Mouse (Mus musculus) cortical plate, adult 2 months (tissue): ENCODE results near the gene Sfta2. TPM values are rescaled to one million over a fixed set of nuclear protein-coding genes. Genes with fewer than 3 reads are reported as not detected.

Source experiments
- H3K27ac ChIP-seq: fragments of 200-500 bp; 2 replicates; pipeline ENCODE4 v1.5.1; 2012; ENCODE audit warnings: low read length, control low read depth, inconsistent platforms; ENCODE audit not compliant: insufficient read depth
- H3K4me1 ChIP-seq: fragments of 200-500 bp; 2 replicates; pipeline ENCODE4 v1.6.1; 2011; ENCODE audit warnings: low read length; ENCODE audit not compliant: control insufficient read depth, insufficient read depth
- H3K4me3 ChIP-seq: fragments of 200-500 bp; 2 replicates; pipeline ENCODE4 v1.5.1; 2011; ENCODE audit warnings: mild to moderate bottlenecking, low read length, control low read depth; ENCODE audit not compliant: insufficient read depth
- CTCF ChIP-seq: fragments of 200-500 bp; IDR thresholded peaks from 2 replicates; pipeline ENCODE4 v1.5.1; 2011; ENCODE audit warnings: mild to moderate bottlenecking, control low read depth, low read length; ENCODE audit not compliant: insufficient read depth; ENCODE audit errors: extremely low read depth
- POLR2A ChIP-seq: fragments of 200-500 bp; IDR thresholded peaks from 2 replicates; pipeline ENCODE4 v1.6.1; 2011; ENCODE audit warnings: mild to moderate bottlenecking, low read length, control low read depth; ENCODE audit not compliant: insufficient read depth; ENCODE audit errors: extremely low read depth
- polyA plus RNA-seq: library from polyadenylated mRNA; depleted of rRNA; stranded (reverse); fragments of >200 nt; gene quantifications from 2 replicates; pipeline ENCODE4 v1.2.3, GENCODE M21; 2012

The Sfta2 gene
- polyA plus RNA-seq, 1 experiment = not detected

DNA sequence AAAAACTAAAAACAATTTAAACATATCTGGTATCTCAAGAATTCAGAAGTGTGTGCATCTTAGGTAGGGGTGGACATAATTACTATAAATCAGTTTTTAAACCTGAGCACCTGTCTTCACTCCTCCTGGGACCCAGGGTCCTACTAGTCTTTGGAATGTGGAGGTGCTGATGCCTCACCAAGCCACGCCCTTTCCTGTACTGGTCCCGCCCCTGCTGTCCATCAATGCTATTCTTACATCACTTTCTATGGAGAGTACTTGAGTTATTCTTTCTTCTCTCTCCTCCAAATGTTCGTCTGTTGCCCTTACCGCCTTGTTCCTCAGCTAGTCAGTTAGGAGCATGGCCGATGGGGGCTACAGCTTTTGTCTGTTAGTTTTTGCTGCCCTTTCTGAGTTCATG is 35.0 kb downstream of the Sfta2 start:
- H3K4me3 ChIP-seq = no peak overlapping the region
- peaks cover 2% of the 10 kb centered on the region; the same call in 1 of the 2 replicates for H3K4me1 ChIP-seq
- peak; percentile 40; the same call in 1 of the 2 replicates for TF ChIP-seq POLR2A
- no peak for TF ChIP-seq CTCF
- no peak overlapping the region for H3K27ac ChIP-seq

DNA sequence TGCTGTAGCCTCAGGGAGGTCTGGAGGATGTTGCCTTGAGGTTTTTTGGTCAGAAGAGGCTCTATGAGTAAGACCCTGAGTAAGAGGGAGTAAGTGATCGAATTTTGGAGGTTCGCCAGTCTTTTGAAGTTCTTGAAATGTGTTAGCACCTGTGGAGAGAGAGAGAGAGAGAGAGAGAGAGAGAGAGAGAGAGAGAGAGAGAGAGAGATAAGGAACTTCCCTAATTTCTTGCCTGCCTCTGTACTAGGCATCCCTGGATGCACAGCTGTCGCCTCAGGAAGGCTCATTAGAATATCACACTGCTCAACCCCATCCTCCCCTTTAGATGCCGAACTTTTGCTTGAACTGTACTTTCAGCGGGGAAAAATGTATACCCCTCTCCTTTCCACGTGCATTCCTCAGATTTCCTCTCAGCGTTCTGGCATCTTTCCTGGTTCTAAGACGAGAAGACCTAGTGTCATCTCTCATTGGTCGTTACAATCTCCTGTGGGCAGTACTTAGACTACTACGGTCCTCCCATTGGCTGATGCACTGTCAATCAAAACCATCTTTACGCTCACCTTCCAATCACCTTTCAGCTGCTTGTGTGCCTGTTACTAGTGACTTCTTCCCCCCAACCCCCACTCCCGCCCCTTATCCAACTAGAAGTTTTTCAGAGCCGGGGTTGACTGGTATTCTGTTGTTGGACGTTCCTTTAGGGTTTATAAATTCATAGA is 37.3 kb downstream of the Sfta2 start:
- H3K4me3 ChIP-seq = no peak overlapping the region
- TF ChIP-seq CTCF = no peak
- TF ChIP-seq POLR2A = no peak
- H3K27ac ChIP-seq = no peak overlapping the region
- peaks cover 2% of the 10 kb centered on the region; the same call in 1 of the 2 replicates for H3K4me1 ChIP-seq

DNA sequence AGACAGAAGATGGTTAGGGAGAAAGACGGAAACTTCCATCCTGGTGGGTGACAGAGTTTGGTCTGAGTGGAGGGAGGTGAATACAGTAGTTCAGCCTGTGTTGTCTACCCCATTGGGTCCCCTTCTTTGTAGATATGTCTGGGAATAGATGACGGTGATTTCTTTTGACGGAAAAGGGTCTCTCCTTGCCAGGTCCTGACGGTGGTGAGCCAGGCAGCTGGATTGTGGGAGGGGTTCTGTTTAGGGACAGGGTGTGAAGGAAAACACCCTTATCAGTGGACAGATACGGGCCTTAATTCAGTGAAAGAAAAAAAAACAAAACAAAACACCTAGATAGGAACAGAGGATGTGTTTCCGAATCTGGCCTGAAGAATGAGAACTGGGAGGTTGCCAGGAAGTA is 38.0 kb downstream of the Sfta2 start:
- H3K4me1 ChIP-seq = no peaks in the 10 kb centered on the region
- TF ChIP-seq POLR2A = no peak
- TF ChIP-seq CTCF = no peak
- H3K27ac ChIP-seq = no peak overlapping the region
- H3K4me3 ChIP-seq = no peak overlapping the region

DNA sequence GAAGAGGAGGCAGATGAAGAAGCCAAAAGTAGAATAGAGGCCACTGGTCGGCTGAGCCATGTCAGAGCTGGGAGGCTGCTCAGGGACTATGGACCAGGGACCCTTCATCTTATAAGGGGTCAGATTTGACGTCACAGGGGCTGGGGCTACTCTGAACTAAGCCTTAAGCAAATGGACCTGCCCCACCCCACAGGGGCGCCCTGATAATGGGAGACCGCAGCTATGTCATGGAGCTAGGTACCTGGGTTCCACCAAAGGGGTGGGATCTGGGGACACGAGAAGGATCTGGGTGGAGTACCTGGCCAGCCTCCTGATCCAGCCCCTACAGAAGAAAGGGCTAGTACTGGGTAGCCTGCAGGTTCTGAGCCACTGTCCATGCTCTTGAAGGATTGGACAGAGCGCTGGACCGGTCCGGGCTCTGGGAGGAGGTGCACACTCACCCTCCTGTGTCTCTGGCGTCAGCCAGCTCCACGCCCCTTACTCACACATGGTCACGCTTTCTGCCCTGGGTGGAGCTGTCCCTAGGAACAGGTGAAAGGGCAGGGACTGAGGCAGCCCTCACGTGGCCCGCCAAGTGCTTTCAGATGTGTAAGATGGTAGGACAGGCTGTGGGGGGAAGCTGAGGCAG is 42.4 kb downstream of the Sfta2 start, which contains the start of gene Mucl3:
Gene Mucl3 (minus strand): TSS at position 87 of the 628 bp plus-strand sequence.
- no peaks in the 10 kb centered on the region for H3K4me1 ChIP-seq
- no peak within 1 kb of the TSS for H3K4me3 ChIP-seq
- no peak for TF ChIP-seq POLR2A
- H3K27ac ChIP-seq = no peak within 1 kb of the TSS

- H3K27ac ChIP-seq = no peak overlapping the region
- no peak overlapping the region for H3K4me3 ChIP-seq
- TF ChIP-seq CTCF (no peak), POLR2A (no peak)
- no peaks in the 10 kb centered on the region for H3K4me1 ChIP-seq
Measured at GRCm38 (mm10) chr17:35649429-35649828, 48.1 kb downstream of the Sfta2 start.

DNA sequence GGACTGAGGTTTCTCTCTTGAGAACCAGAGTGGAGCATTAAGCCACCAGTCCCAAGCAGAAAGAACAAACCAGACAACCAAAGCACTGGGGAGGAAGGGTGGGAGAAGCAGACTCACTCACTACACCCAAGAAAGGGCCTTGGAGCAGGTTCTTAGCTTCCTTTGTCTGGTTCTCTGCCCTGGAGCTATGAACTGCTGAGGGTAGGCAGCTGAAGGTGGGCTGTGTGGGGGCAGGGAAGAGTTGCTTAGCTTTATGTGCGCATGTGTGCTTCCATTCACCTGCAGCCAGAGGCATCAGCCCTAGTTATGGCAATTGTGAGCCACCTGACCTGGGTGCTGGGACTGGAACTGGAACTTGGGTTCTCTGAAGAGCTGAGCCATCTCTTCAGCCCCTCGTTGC is 51.7 kb downstream of the Sfta2 start:
- no peak overlapping the region for H3K4me3 ChIP-seq
- H3K4me1 ChIP-seq = no peaks in the 10 kb centered on the region
- TF ChIP-seq POLR2A (no peak), CTCF (no peak)
- no peak overlapping the region for H3K27ac ChIP-seq

DNA sequence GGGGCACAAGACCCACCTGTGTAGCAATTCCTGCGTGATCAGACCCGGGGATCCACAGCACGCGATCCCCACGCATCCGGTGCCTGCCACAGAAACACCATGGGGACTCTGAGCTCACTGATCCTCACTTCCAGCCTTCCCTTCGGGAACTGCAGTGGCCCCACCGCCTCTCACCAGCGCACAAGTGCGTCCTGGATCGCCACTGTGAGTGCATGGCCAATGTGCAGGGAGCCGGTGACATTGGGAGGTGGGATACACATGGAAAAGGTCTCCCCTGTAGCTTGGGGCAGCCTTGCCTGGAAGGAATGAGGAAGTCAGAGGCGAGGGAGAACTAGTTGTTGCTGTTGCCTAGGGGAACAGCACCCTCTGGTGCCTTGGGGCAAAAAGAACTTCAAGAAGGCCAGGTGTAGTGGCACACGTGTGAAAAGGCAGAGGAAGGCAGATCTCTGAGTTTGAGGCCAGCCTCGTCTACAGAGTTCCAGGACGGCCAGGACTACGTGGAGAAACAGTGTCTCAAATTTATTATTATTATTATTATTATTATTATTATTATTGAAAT is 64.7 kb downstream of the Sfta2 start:
- Histone ChIP-seq H3K4me1 (no peaks in the 10 kb centered on the region), H3K4me3 (no peak overlapping the region; the same call in 1 of the 2 replicates), H3K27ac (no peak overlapping the region)
- TF ChIP-seq POLR2A (no peak), CTCF (peak; percentile 70)

DNA sequence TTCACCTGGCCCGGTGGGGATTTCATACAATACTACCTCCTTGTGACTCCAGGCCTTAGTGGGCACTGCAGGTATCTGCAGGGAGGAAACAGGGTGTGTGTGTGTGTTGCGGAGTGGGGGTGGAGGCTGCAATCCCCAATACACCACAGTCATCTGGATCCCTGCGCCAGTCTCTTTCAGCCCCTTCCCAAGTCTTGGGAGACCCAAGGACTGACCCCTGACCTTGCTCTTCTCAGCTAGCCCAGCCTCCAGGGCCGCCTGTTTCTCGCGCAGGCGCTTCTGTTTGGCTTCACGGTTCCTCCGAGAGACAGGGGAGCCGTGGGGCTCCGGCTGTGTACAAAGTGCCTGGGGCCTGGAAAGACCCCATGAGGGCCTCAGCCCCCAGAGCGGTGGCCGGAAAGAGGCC is 65.5 kb downstream of the Sfta2 start:
- H3K4me1 ChIP-seq = no peaks in the 10 kb centered on the region
- TF ChIP-seq POLR2A (no peak), CTCF (no peak)
- H3K27ac ChIP-seq = peak overlapping the region; percentile 54
- peak overlapping the region; percentile 73 for H3K4me3 ChIP-seq

DNA sequence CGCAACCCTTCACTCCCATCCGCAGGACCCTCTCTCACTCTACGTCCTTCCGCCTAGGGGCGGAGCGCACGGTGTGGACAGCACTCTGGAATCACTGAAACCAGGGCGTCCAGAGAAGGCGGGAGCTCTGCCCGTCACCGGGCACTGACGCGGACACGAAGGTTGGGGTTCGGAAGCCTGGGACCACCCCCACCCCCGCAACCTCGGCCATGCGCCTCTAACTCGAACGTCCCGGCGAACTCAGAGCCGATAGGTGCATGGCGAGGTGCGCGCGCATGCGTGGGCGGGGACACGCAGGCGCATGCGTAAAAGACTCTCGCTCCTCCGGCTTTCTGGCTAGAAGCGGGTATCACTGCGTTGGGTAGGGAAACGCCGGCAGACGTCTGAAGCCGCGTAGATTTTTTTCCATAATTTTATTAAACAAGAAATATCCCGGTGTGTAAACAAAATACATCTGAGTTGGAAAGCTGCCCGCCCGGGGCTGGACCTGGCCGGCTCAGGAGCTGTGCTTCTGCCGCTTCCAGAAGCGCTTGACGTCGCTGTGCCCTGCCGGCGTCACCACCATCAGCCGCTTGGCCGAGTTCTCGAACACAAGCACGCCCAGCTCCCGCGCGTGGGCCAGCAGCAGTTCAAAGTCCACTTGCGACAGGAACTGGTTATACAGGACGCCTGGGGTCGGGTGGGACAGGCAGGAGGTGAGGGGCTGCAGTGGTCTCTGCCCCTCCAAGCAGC is 66.2 kb downstream of the Sfta2 start, which contains the start of gene Vars2:
Gene Vars2 (minus strand): TSS at position 259 of the 732 bp plus-strand sequence.
- Histone ChIP-seq H3K4me1 (no peaks in the 10 kb centered on the region), H3K4me3 (peak within 1 kb of the TSS; percentile 73), H3K27ac (peak within 1 kb of the TSS; percentile 54)
- TF ChIP-seq POLR2A (peak; percentile 89), CTCF (no peak)

DNA sequence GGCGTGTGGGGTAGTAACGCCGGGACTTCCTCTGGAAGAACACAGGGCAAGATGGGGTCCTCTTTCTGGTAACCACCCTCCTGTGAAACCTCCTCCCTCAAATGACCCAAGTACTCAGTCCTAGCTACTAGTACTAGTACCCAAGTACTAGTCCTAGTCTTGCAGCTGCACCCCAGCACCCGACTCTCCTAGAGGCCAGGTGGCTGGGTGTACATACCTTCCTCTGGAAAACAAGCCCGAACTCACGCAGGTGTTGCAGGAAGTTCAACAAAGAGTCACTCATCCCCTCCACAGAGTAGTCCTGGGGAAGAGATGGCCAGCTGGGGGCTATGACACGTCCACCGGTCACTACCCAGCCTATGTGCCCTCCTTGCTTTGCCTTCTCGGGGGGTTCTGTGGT is 68.4 kb downstream of the Sfta2 start:
- TF ChIP-seq POLR2A (no peak), CTCF (no peak)
- Histone ChIP-seq H3K4me3 (no peak overlapping the region), H3K4me1 (no peaks in the 10 kb centered on the region; the same call in 1 of the 2 replicates)

More for the DNA sequence above, 68.4 kb downstream of the Sfta2 start:
- H3K27ac ChIP-seq = no peak overlapping the region
